Comparison of ENCODE assay signal across 8 mouse cellular contexts in the genomic region with DNA sequence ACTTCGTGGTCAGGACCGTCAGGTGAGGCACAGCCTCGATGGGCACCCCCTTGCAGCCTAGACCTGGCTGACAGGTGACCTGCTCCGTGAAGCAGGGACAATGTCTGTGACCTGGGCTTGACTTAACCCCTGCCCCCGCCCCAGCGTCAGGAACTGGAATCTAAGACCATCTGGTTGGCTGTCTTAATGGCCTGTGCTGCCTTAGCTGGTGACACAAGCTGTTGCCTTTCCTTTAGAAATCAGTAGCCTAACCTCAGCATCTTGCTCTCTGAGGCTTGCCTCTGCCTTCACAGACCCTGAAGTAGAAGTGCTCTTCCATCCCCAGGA. TPM values are rescaled to one million over a fixed set of nuclear protein-coding genes. Genes with fewer than 3 reads are reported as not detected.
DNase-seq lines count a peak whose midpoint lies in the region; ATAC-seq lines count a peak whose summit lies in the region.

No protein-coding gene starts in this region.

- no peaks in the 10 kb centered on the region for H3K36me3 ChIP-seq in megakaryocyte, embryonic 14.5 days (replicated peaks; ENCODE audit: low read length)
- H3K36me3 ChIP-seq in forebrain, embryonic 12.5 days (replicated peaks), result no peaks in the 10 kb centered on the region
- no peaks in the 10 kb centered on the region for H3K36me3 ChIP-seq in liver, embryonic 13.5 days
- H3K36me3 ChIP-seq in stomach, embryonic 15.5 days, result no peaks in the 10 kb centered on the region

- 0% methylated on average over 6 of the region's 6 CpGs for WGBS in forebrain, embryonic 12.5 days
- WGBS in liver, embryonic 13.5 days (ENCODE audit: insufficient replicate concordance), result 2% methylated on average over 6 of the region's 6 CpGs
- WGBS in stomach, embryonic 15.5 days, result 1% methylated on average over 6 of the region's 6 CpGs

- peak overlapping the region; percentile 86 for H3K9ac ChIP-seq in forebrain, embryonic 12.5 days
- peak overlapping the region; percentile 81 for H3K9ac ChIP-seq in liver, embryonic 13.5 days
- peak overlapping the region; percentile 40 for H3K9ac ChIP-seq in stomach, embryonic 15.5 days

- no peak overlapping the region for H3K27ac ChIP-seq in forebrain, embryonic 12.5 days
- peak overlapping the region; percentile 43; the same call in 1 of the 2 replicates for H3K27ac ChIP-seq in liver, embryonic 13.5 days
- peak overlapping the region; percentile 79 for H3K27ac ChIP-seq in stomach, embryonic 15.5 days

- no peak for ATAC-seq in megakaryocyte, adult 5-6 weeks (ENCODE audit: poor library complexity, severe bottlenecking)
- no peak for ATAC-seq in forebrain, embryonic 12.5 days (ENCODE audit: low FRiP score)
- ATAC-seq in liver, embryonic 13.5 days (ENCODE audit: low read depth), result no peak
- peak; percentile 33; the same call in 1 of the 2 replicates for ATAC-seq in stomach, embryonic 15.5 days (ENCODE audit: insufficient read depth, low FRiP score, low read depth)

- H3K4me1 ChIP-seq in megakaryocyte, embryonic 14.5 days, result peaks cover 45% of the 10 kb centered on the region
- peaks cover 7% of the 10 kb centered on the region for H3K4me1 ChIP-seq in forebrain, embryonic 12.5 days
- H3K4me1 ChIP-seq in liver, embryonic 13.5 days (replicated peaks), result peaks cover 10% of the 10 kb centered on the region
- 0 out of 2 replicates have a peak, but pooled peaks cover 6% of the 10 kb centered on the region for H3K4me1 ChIP-seq in stomach, embryonic 15.5 days

- no peaks in the 10 kb centered on the region for H3K9me3 ChIP-seq in megakaryocyte, embryonic 14.5 days
- no peaks in the 10 kb centered on the region for H3K9me3 ChIP-seq in forebrain, embryonic 12.5 days
- H3K9me3 ChIP-seq in liver, embryonic 13.5 days (replicated peaks), result no peaks in the 10 kb centered on the region
- H3K9me3 ChIP-seq in stomach, embryonic 15.5 days, result no peaks in the 10 kb centered on the region

- H3K27me3 ChIP-seq in megakaryocyte, embryonic 14.5 days (replicated peaks), result no peaks in the 10 kb centered on the region
- no peaks in the 10 kb centered on the region for H3K27me3 ChIP-seq in forebrain, embryonic 12.5 days
- no peaks in the 10 kb centered on the region for H3K27me3 ChIP-seq in liver, embryonic 13.5 days
- H3K27me3 ChIP-seq in stomach, embryonic 15.5 days (replicated peaks), result no peaks in the 10 kb centered on the region

- H3K4me2 ChIP-seq in forebrain, embryonic 12.5 days, result peak overlapping the region; percentile 86
- peak overlapping the region; percentile 91 for H3K4me2 ChIP-seq in liver, embryonic 13.5 days
- H3K4me2 ChIP-seq in stomach, embryonic 15.5 days, result peak overlapping the region; percentile 93

- peak overlapping the region; percentile 100 for H3K4me3 ChIP-seq in megakaryocyte, embryonic 14.5 days (replicated peaks)
- peak overlapping the region; percentile 85 for H3K4me3 ChIP-seq in forebrain, embryonic 12.5 days (replicated peaks)
- H3K4me3 ChIP-seq in liver, embryonic 13.5 days (replicated peaks), result peak overlapping the region; percentile 83
- H3K4me3 ChIP-seq in stomach, embryonic 15.5 days (replicated peaks), result peak overlapping the region; percentile 90

- peak; percentile 43 for DNase-seq in embryo, embryonic 10 days (ENCODE audit: low spot score)
- DNase-seq in embryo, embryonic 9.5 days (ENCODE audit: extremely low spot score), result no peak
- no peak for DNase-seq in liver, embryonic 13.5 days
- no peak for DNase-seq in kidney, adult 9 months

RNA-seq across cellular contexts. Expression of gene Fam174a, which starts 0.8 kb away (rescaled TPM):
- 20.8 and 49.7 TPM in 2 replicates for polyA plus RNA-seq in megakaryocyte, embryonic 14.5 days (2012; ENCODE audit: insufficient read depth, low replicate concordance)
- 44.1 and 46.7 TPM in 2 replicates for total RNA-seq in megakaryocyte, adult 5-6 weeks (2015)
- 25.4 and 30.4 TPM in 2 replicates for total RNA-seq in megakaryocyte, adult 5-6 weeks (2017)
- 19.8 and 20.5 TPM in 2 replicates for polyA plus RNA-seq in forebrain, embryonic 12.5 days (2016; fragmentation: Nextera tagmentation; extraction: Ambion mirVana)
- 7.8 and 8.1 TPM in 2 replicates for polyA plus RNA-seq in liver, embryonic 13.5 days (2015; fragmentation: Nextera tagmentation; extraction: Ambion mirVana)
- polyA plus RNA-seq in stomach, embryonic 15.5 days (2015; fragmentation: Nextera tagmentation; extraction: Ambion mirVana), result 25.0 and 26.9 TPM in 2 replicates
